Comparison of ENCODE assay signal across 23 mouse cellular contexts in genomic region chr19:21154162-21154561, GRCm38 (mm10).
DNase-seq lines count a peak whose midpoint lies in the region; ATAC-seq and TF ChIP-seq lines count a peak whose summit lies in the region.
"Had no signal": no experiment of that assay in that cellular context is flagged by ENCODE, and none has a peak within 500 bp of the region (broad histone marks: within the 10 kb centered on the region; RNA-seq: fewer than 3 reads in every experiment).

No protein-coding gene starts in this region.

- H3K9me3 ChIP-seq in forebrain, embryonic 13.5 days (replicated peaks), result no peaks in the 10 kb centered on the region
- no peaks in the 10 kb centered on the region for H3K9me3 ChIP-seq in forebrain, embryonic 11.5 days (ENCODE audit: control insufficient read depth, low read length)
- H3K9me3 ChIP-seq in midbrain, embryonic 10.5 days (replicated peaks), result no peaks in the 10 kb centered on the region; the same call in 1 of the 2 replicates
- no peaks in the 10 kb centered on the region for H3K9me3 ChIP-seq in midbrain, embryonic 11.5 days (ENCODE audit: control insufficient read depth, low read length)
- H3K9me3 ChIP-seq in forebrain, postnatal 0 days (ENCODE audit: low read length), result no peaks in the 10 kb centered on the region
- H3K9me3 ChIP-seq: heart, embryonic 10.5 days; heart, embryonic 13.5 days had no signal

- no peak for DNase-seq in forebrain, embryonic 11.5 days (ENCODE audit: low spot score)
- DNase-seq in midbrain, embryonic 10.5 days (ENCODE audit: low spot score), result no peak
- no peak for DNase-seq in midbrain, embryonic 11.5 days (ENCODE audit: low spot score, missing footprints)
- DNase-seq in forebrain, postnatal 0 days, result peak; percentile 29
- DNase-seq in left cerebral cortex, postnatal 10 days (ENCODE audit: extremely low spot score in 1 of 2, low spot score in 2 of 2), result no peak
- DNase-seq: adrenal gland, adult 2 months; adrenal gland, postnatal 14 days; cerebellum, adult 18-20 months; cerebellum, adult 9-10 months; cerebellum, postnatal 14 days; gastrocnemius, postnatal 25 days; heart, adult 18-20 months; heart, postnatal 14 days; heart, postnatal 4 days; kidney, adult 18-20 months had no signal

- TF ChIP-seq CTCF in forebrain, postnatal 0 days (IDR thresholded peaks at IDR 0.05; ENCODE audit: low read depth), result no peak

- 39% methylated on average over 1 of the region's 1 CpGs for WGBS in forebrain, embryonic 13.5 days
- 60% methylated on average over 1 of the region's 1 CpGs for WGBS in forebrain, embryonic 11.5 days
- WGBS in midbrain, embryonic 10.5 days, result 69% methylated on average over 1 of the region's 1 CpGs
- 56% methylated on average over 1 of the region's 1 CpGs for WGBS in midbrain, embryonic 11.5 days
- 18% methylated on average over 1 of the region's 1 CpGs for WGBS in forebrain, postnatal 0 days

- H3K36me3 ChIP-seq in forebrain, embryonic 13.5 days (ENCODE audit: poor library complexity, severe bottlenecking), result no peaks in the 10 kb centered on the region
- H3K36me3 ChIP-seq in forebrain, embryonic 11.5 days (ENCODE audit: control insufficient read depth, insufficient read depth, low read length), result no peaks in the 10 kb centered on the region
- no peaks in the 10 kb centered on the region for H3K36me3 ChIP-seq in midbrain, embryonic 10.5 days
- no peaks in the 10 kb centered on the region for H3K36me3 ChIP-seq in midbrain, embryonic 11.5 days (ENCODE audit: control insufficient read depth, insufficient read depth, low read length)
- H3K36me3 ChIP-seq in forebrain, postnatal 0 days (ENCODE audit: insufficient read depth), result no peaks in the 10 kb centered on the region
- H3K36me3 ChIP-seq: heart, embryonic 10.5 days; heart, embryonic 13.5 days had no signal

- H3K4me1 ChIP-seq in forebrain, embryonic 13.5 days, result peaks cover 17% of the 10 kb centered on the region
- no peaks in the 10 kb centered on the region for H3K4me1 ChIP-seq in forebrain, embryonic 11.5 days (replicated peaks; ENCODE audit: control insufficient read depth, insufficient read depth, low read length)
- H3K4me1 ChIP-seq in midbrain, embryonic 10.5 days, result peaks cover 29% of the 10 kb centered on the region
- peaks cover 7% of the 10 kb centered on the region; the same call in 1 of the 2 replicates for H3K4me1 ChIP-seq in midbrain, embryonic 11.5 days (ENCODE audit: control insufficient read depth, insufficient read depth, low read length)
- H3K4me1 ChIP-seq in forebrain, postnatal 0 days (ENCODE audit: insufficient read depth), result 0 out of 2 replicates have a peak, but pooled peaks cover 7% of the 10 kb centered on the region
- H3K4me1 ChIP-seq: heart, embryonic 10.5 days had no signal

- H3K9ac ChIP-seq in forebrain, embryonic 13.5 days, result no peak overlapping the region
- H3K9ac ChIP-seq in forebrain, embryonic 11.5 days (ENCODE audit: low read length), result no peak overlapping the region
- no peak overlapping the region for H3K9ac ChIP-seq in midbrain, embryonic 11.5 days (ENCODE audit: low read length)
- no peak overlapping the region for H3K9ac ChIP-seq in forebrain, postnatal 0 days
- H3K9ac ChIP-seq: heart, embryonic 13.5 days; hindbrain, embryonic 14.5 days had no signal

- no peaks in the 10 kb centered on the region for H3K27me3 ChIP-seq in forebrain, embryonic 13.5 days
- no peaks in the 10 kb centered on the region for H3K27me3 ChIP-seq in forebrain, embryonic 11.5 days (ENCODE audit: control insufficient read depth, insufficient read depth, low read length)
- no peaks in the 10 kb centered on the region for H3K27me3 ChIP-seq in midbrain, embryonic 10.5 days (ENCODE audit: low read depth, poor library complexity, severe bottlenecking)
- H3K27me3 ChIP-seq in midbrain, embryonic 11.5 days (ENCODE audit: control insufficient read depth, insufficient read depth, low read length), result no peaks in the 10 kb centered on the region
- H3K27me3 ChIP-seq in forebrain, postnatal 0 days (ENCODE audit: insufficient read depth, low read length), result no peaks in the 10 kb centered on the region
- H3K27me3 ChIP-seq: heart, embryonic 13.5 days; Patski had no signal

- H3K27ac ChIP-seq in forebrain, embryonic 13.5 days, result no peak overlapping the region
- no peak overlapping the region for H3K27ac ChIP-seq in forebrain, embryonic 11.5 days (ENCODE audit: low read depth, low read length)
- H3K27ac ChIP-seq in midbrain, embryonic 10.5 days (replicated peaks), result 0 out of 2 replicates have a peak overlapping the region, but pooled peaks have one; percentile 9
- H3K27ac ChIP-seq in midbrain, embryonic 11.5 days (ENCODE audit: low read depth, low read length), result no peak overlapping the region
- H3K27ac ChIP-seq in forebrain, postnatal 0 days (ENCODE audit: low read depth, low read length), result no peak overlapping the region
- H3K27ac ChIP-seq: heart, embryonic 10.5 days; heart, embryonic 13.5 days; hindbrain, embryonic 14.5 days; hindbrain, postnatal 0 days had no signal

- peak; percentile 47; the same call in 1 of the 2 replicates for ATAC-seq in forebrain, embryonic 13.5 days
- no peak for ATAC-seq in forebrain, embryonic 11.5 days (replicated peaks; ENCODE audit: low FRiP score)
- ATAC-seq in midbrain, embryonic 11.5 days (ENCODE audit: low FRiP score), result no peak
- ATAC-seq in forebrain, postnatal 0 days, result peak; percentile 74
- ATAC-seq: hindbrain, postnatal 0 days; inflammation-experienced regulatory T-cells, adult 6 months; intestine, embryonic 16.5 days; Patski had no signal

- H3K4me3 ChIP-seq in forebrain, embryonic 13.5 days, result no peak overlapping the region
- H3K4me3 ChIP-seq in forebrain, embryonic 11.5 days (ENCODE audit: low read depth, low read length), result no peak overlapping the region
- no peak overlapping the region for H3K4me3 ChIP-seq in midbrain, embryonic 10.5 days
- H3K4me3 ChIP-seq in midbrain, embryonic 11.5 days (ENCODE audit: low read depth, low read length), result no peak overlapping the region
- no peak overlapping the region for H3K4me3 ChIP-seq in forebrain, postnatal 0 days (ENCODE audit: low read depth, low read length)
- H3K4me3 ChIP-seq: heart, embryonic 10.5 days; heart, embryonic 13.5 days had no signal

- no peak overlapping the region for H3K4me2 ChIP-seq in forebrain, embryonic 13.5 days
- H3K4me2 ChIP-seq in forebrain, embryonic 11.5 days (ENCODE audit: low read depth, low read length, severe bottlenecking), result no peak overlapping the region
- H3K4me2 ChIP-seq in midbrain, embryonic 11.5 days, result no peak overlapping the region
- H3K4me2 ChIP-seq in forebrain, postnatal 0 days (ENCODE audit: low read depth), result no peak overlapping the region
- H3K4me2 ChIP-seq: heart, embryonic 13.5 days; hindbrain, embryonic 14.5 days had no signal

- intact Hi-C loops in left cerebral cortex, postnatal 10 days (cut with DNase I), result no loop called here

Comparison
In these comparisons a context has a peak if more than half of its experiments do, and no peak if none do; other contexts are left out.
1. ATAC-seq: peak in forebrain, embryonic 13.5 days (single experiment) and forebrain, postnatal 0 days (single experiment); none in forebrain, embryonic 11.5 days (single experiment) and midbrain, embryonic 11.5 days (single experiment).